Mouse (Mus musculus) thymus, adult 2 months (tissue): ENCODE data around the gene Wdr35. TPM values are rescaled to one million over a fixed set of nuclear protein-coding genes. Genes with fewer than 3 reads are reported as not detected.
"Not testable (repeated sequence)": the region's sequence is repeated elsewhere in the genome, so short reads cannot be mapped to it uniquely, and the experiment has no call there.

Experiments used
- DNase-seq: peaks from one replicate; pipeline ENCODE4 v3.0.0; 2021
- H3K27ac ChIP-seq: fragments of 200-500 bp; 2 replicates; pipeline ENCODE4 v1.5.1; 2012; ENCODE audit warnings: low read length, control low read depth; ENCODE audit not compliant: control insufficient read depth, insufficient read depth
- H3K27me3 ChIP-seq: fragments of 200-500 bp; 2 replicates; pipeline ENCODE4 v1.6.1; 2012; ENCODE audit warnings: mild to moderate bottlenecking, low read length, moderate library complexity, mixed read lengths; ENCODE audit not compliant: control insufficient read depth, insufficient read depth
- H3K36me3 ChIP-seq: fragments of 200-500 bp; 2 replicates; pipeline ENCODE4 v1.6.1; 2012; ENCODE audit warnings: mild to moderate bottlenecking, low read length, moderate library complexity; ENCODE audit not compliant: control insufficient read depth, insufficient read depth
- H3K4me1 ChIP-seq: fragments of 200-500 bp; replicated peaks from 2 replicates; pipeline ENCODE4 v1.6.1; 2012; ENCODE audit warnings: low read length; ENCODE audit not compliant: control insufficient read depth, insufficient read depth
- H3K4me3 ChIP-seq: fragments of 200-500 bp; 2 replicates; pipeline ENCODE4 v1.5.1; 2012; ENCODE audit warnings: mild to moderate bottlenecking, low read length, control low read depth, moderate library complexity; ENCODE audit not compliant: control insufficient read depth, insufficient read depth
- CTCF ChIP-seq: fragments of 200-500 bp; IDR thresholded peaks from 2 replicates; pipeline ENCODE4 v1.5.1; 2012; ENCODE audit warnings: mild to moderate bottlenecking, control low read depth, low read length, moderate library complexity, borderline replicate concordance; ENCODE audit not compliant: control insufficient read depth, poor library complexity, insufficient read depth; ENCODE audit errors: extremely low read depth
- POLR2A ChIP-seq: fragments of 200-500 bp; IDR thresholded peaks from 2 replicates; pipeline ENCODE4 v1.6.1; 2012; ENCODE audit warnings: mild to moderate bottlenecking, low read length, control low read depth, moderate library complexity; ENCODE audit not compliant: control insufficient read depth, poor library complexity, insufficient read depth; ENCODE audit errors: extremely low read depth
- WGBS: fragments of 180-500 bp; shearing (Covaris S2); methylation state at CpG from one replicate; pipeline ENCODE4 v1.1.7; 2018; 5-methylcytosine and 5-hydroxymethylcytosine counted together
- polyA plus RNA-seq: library from polyadenylated mRNA; depleted of rRNA; stranded (reverse); fragments of >200 nt; gene quantifications from 2 replicates; pipeline ENCODE4 v1.2.3, GENCODE M21; 2012

Wdr35 gene
- polyA plus RNA-seq, 1 experiment, result 1.6 TPM

GRCm38 (mm10) chr12:9023031-9023430 lies 49.3 kb downstream of the Wdr35 start:
- no peak for TF ChIP-seq CTCF
- no peak for TF ChIP-seq POLR2A

GRCm38 (mm10) chr12:9024071-9024470 lies 50.4 kb downstream of the Wdr35 start:
- 96% methylated on average over 14 of the region's 14 CpGs for WGBS
- H3K4me3 ChIP-seq, result no peak overlapping the region
- no peaks in the 10 kb centered on the region for H3K4me1 ChIP-seq

More at GRCm38 (mm10) chr12:9023031-9023430, 49.3 kb downstream of the Wdr35 start:
- Histone ChIP-seq H3K4me1 (no peaks in the 10 kb centered on the region), H3K27ac (no peak overlapping the region), H3K4me3 (no peak overlapping the region), H3K36me3 (no peaks in the 10 kb centered on the region), H3K27me3 (no peaks in the 10 kb centered on the region)
- WGBS, result 71% methylated on average over 4 of the region's 4 CpGs
- no peak for DNase-seq

GRCm38 (mm10) chr12:9024736-9025135 lies 51.0 kb downstream of the Wdr35 start:
- no peaks in the 10 kb centered on the region for H3K4me1 ChIP-seq
- H3K4me3 ChIP-seq, result no peak overlapping the region
- DNase-seq, result no peak
- WGBS, result 93% methylated on average over 13 of the region's 13 CpGs
- no peaks in the 10 kb centered on the region for H3K36me3 ChIP-seq
- H3K27me3 ChIP-seq, result no peaks in the 10 kb centered on the region
- TF ChIP-seq POLR2A (no peak), CTCF (no peak)
- no peak overlapping the region for H3K27ac ChIP-seq

More at GRCm38 (mm10) chr12:9024071-9024470, 50.4 kb downstream of the Wdr35 start:
- TF ChIP-seq CTCF (no peak), POLR2A (no peak)
- H3K27me3 ChIP-seq, result no peaks in the 10 kb centered on the region
- no peak overlapping the region for H3K27ac ChIP-seq
- no peak for DNase-seq
- H3K36me3 ChIP-seq, result no peaks in the 10 kb centered on the region

- H3K4me3 ChIP-seq, result no peak overlapping the region
- no peaks in the 10 kb centered on the region for H3K36me3 ChIP-seq
- no peak for DNase-seq
- H3K27me3 ChIP-seq, result no peaks in the 10 kb centered on the region
- H3K27ac ChIP-seq, result no peak overlapping the region
- TF ChIP-seq CTCF, result no peak
- TF ChIP-seq POLR2A, result no peak
- no peaks in the 10 kb centered on the region for H3K4me1 ChIP-seq
Observed at GRCm38 (mm10) chr12:9026843-9027242, 53.2 kb downstream of the Wdr35 start.

- H3K4me3 ChIP-seq, H3K27me3 ChIP-seq, DNase-seq, H3K36me3 ChIP-seq, H3K27ac ChIP-seq, H3K4me1 ChIP-seq: not testable (repeated sequence)
- WGBS, result 92% methylated on average over 7 of the region's 7 CpGs
Observed at GRCm38 (mm10) chr12:9028816-9029215, 55.1 kb downstream of the Wdr35 start.

- WGBS, result 5% methylated on average over 4 of the region's 4 CpGs
- DNase-seq, result no peak
- Histone ChIP-seq H3K4me3 (no peak overlapping the region), H3K27me3 (no peaks in the 10 kb centered on the region), H3K4me1 (no peaks in the 10 kb centered on the region), H3K27ac (no peak overlapping the region), H3K36me3 (no peaks in the 10 kb centered on the region)
- TF ChIP-seq POLR2A (no peak), CTCF (no peak)
Observed at GRCm38 (mm10) chr12:9029506-9029887, 55.8 kb downstream of the Wdr35 start.

GRCm38 (mm10) chr12:9029888-9030723 lies 56.4 kb downstream of the Wdr35 start, which contains the start of gene Ttc32:
Gene Ttc32 (plus strand): TSS chr12:9029997.
- Histone ChIP-seq H3K4me3 (peak within 1 kb of the TSS; percentile 75), H3K4me1 (no peaks in the 10 kb centered on the region), H3K27me3 (no peaks in the 10 kb centered on the region), H3K27ac (peak within 1 kb of the TSS; percentile 71), H3K36me3 (no peaks in the 10 kb centered on the region)
- under 1% methylated on average over 69 of the region's 69 CpGs for WGBS
- DNase-seq, result peak; percentile 92
- TF ChIP-seq POLR2A (peak; percentile 87), CTCF (peak; percentile 39; the same call in 1 of the 2 replicates)
